Mouse (Mus musculus) neural tube, embryonic 13.5 days (tissue): Measurements from ENCODE around the gene 1700029P11Rik. TPM values are rescaled to one million over a fixed set of nuclear protein-coding genes. Genes with fewer than 3 reads are reported as not detected.

Experiments
- ATAC-seq: fragments of 200-750 bp; cut with Nextera tagmentation; 2 replicates; pipeline ENCODE4 v1.8.0; 2017; ENCODE audit warnings: low read depth, mild to moderate bottlenecking, moderate TSS enrichment, moderate library complexity
- H3K27ac ChIP-seq: fragments of 300-500 bp; sonication (generic); replicated peaks from 2 replicates; pipeline ENCODE4 v1.5.1; 2015; ENCODE audit warnings: moderate library complexity, mild to moderate bottlenecking, inconsistent platforms
- H3K27me3 ChIP-seq: fragments of 300-500 bp; sonication (generic); 2 replicates; pipeline ENCODE4 v1.6.1; 2015; ENCODE audit warnings: mild to moderate bottlenecking, inconsistent platforms
- H3K36me3 ChIP-seq: fragments of 300-500 bp; sonication (generic); 2 replicates; pipeline ENCODE4 v1.6.1; 2015; ENCODE audit warnings: mild to moderate bottlenecking, inconsistent platforms
- H3K4me1 ChIP-seq: fragments of 300-500 bp; sonication (generic); replicated peaks from 2 replicates; pipeline ENCODE4 v1.6.1; 2015; ENCODE audit warnings: inconsistent platforms
- H3K4me2 ChIP-seq: fragments of 300-500 bp; sonication (generic); 2 replicates; pipeline ENCODE4 v1.6.1; 2015; ENCODE audit warnings: inconsistent platforms, mild to moderate bottlenecking, moderate library complexity
- H3K4me3 ChIP-seq: fragments of 300-500 bp; sonication (generic); 2 replicates; pipeline ENCODE4 v1.5.1; 2015; ENCODE audit warnings: mild to moderate bottlenecking, inconsistent platforms
- H3K9ac ChIP-seq: fragments of 300-500 bp; sonication (generic); 2 replicates; pipeline ENCODE4 v1.6.1; 2015; ENCODE audit warnings: moderate library complexity, mild to moderate bottlenecking, inconsistent platforms
- H3K9me3 ChIP-seq: fragments of 300-500 bp; sonication (generic); 2 replicates; pipeline ENCODE4 v1.6.1; 2016; ENCODE audit warnings: inconsistent platforms
- WGBS: fragments of 180-500 bp; shearing (Covaris S2); methylation state at CpG from one replicate; pipeline ENCODE4 v1.1.7; 2015; 5-methylcytosine and 5-hydroxymethylcytosine counted together
- polyA plus RNA-seq: library from polyadenylated mRNA; unstranded; fragments of >200 nt; fragmentation: Nextera tagmentation; extraction: Ambion mirVana; gene quantifications from 2 replicates; pipeline ENCODE4 v1.2.1, GENCODE M21; 2015

The 1700029P11Rik gene
- polyA plus RNA-seq, 1 experiment from 2014 or later: not detected

DNA sequence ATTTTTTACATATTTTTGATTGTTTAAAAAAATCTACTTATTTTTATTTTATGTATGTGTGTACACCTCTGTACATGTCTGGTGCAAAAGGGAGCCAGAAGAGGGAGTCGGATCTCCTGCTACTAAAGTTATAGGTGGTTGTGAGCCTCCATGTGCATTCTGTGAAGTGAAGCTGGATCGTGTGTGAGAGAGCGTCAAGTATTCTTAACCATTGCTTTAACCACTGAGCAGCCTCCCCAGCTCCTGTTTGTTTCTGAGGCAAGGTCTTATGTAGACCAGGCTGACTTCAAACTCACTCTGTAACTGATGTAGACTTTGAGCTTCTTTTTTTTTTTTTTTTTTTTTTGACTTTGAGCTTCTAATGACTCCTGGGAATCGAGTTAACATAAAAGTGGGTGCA lies 37.1 kb downstream of the 1700029P11Rik start:
- no peaks in the 10 kb centered on the region for H3K9me3 ChIP-seq
- H3K27me3 ChIP-seq: no peaks in the 10 kb centered on the region
- ATAC-seq: no peak
- 80% methylated on average over 4 of the region's 4 CpGs for WGBS
- no peak overlapping the region for H3K27ac ChIP-seq
- H3K9ac ChIP-seq: no peak overlapping the region
- no peak overlapping the region for H3K4me3 ChIP-seq
- H3K36me3 ChIP-seq: peaks cover 24% of the 10 kb centered on the region
- no peak overlapping the region for H3K4me2 ChIP-seq
- peaks cover 36% of the 10 kb centered on the region for H3K4me1 ChIP-seq

DNA sequence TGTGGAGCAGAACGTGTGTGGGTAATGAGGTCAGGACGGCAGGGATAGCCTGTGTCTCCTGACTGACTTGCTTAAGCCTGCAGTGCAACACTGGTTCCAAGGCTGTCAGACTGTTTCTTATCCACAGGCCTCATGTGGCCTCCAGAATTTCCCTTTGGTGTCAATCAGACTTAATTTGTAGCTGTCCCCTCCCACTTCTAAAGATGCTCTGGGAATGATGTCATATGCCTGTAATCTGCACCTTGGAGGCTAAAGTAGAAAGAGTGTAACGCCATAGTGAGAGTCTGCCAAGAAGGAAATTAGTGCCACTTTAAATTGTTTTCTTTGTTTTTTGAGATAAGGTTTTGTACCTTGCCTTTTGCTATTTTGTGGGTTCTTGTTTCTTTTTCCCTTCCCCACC lies 38.9 kb downstream of the 1700029P11Rik start:
- H3K9ac ChIP-seq: no peak overlapping the region
- no peak overlapping the region for H3K4me3 ChIP-seq
- ATAC-seq: no peak
- no peaks in the 10 kb centered on the region for H3K27me3 ChIP-seq
- H3K4me2 ChIP-seq: no peak overlapping the region
- no peaks in the 10 kb centered on the region for H3K9me3 ChIP-seq
- peaks cover 42% of the 10 kb centered on the region for H3K36me3 ChIP-seq
- H3K4me1 ChIP-seq: peaks cover 24% of the 10 kb centered on the region
- 90% methylated on average over 3 of the region's 3 CpGs for WGBS
- no peak overlapping the region for H3K27ac ChIP-seq

DNA sequence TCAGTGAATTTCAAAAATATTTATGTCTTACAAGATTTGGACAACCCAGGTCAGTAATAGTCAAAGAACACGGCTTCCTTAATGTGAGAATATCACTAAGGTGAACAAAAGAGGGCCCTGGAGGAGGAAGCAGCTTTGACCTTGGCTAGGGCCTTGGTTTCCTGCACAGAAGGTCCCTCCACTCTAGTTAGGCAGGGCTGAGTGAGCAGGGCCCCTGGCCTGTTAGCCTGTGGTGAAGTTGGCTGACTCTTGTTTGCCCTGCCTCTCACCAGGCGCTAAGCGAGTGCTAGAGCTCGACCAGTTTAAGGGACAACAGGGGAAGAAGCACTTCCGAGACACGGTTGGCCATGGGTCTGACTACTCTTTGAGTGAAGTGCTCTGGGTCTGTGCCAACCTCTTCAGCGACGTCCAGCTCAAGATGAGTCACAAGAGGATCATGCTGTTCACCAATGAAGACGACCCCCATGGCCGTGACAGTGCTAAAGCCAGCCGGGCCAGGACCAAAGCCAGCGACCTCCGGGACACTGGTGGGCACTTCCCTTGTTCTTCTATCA lies 42.3 kb downstream of the 1700029P11Rik start:
- no peaks in the 10 kb centered on the region for H3K9me3 ChIP-seq
- no peaks in the 10 kb centered on the region for H3K27me3 ChIP-seq
- no peak overlapping the region for H3K9ac ChIP-seq
- no peak overlapping the region for H3K4me3 ChIP-seq
- no peak overlapping the region for H3K27ac ChIP-seq
- H3K4me2 ChIP-seq: no peak overlapping the region
- H3K36me3 ChIP-seq: peaks cover 74% of the 10 kb centered on the region
- H3K4me1 ChIP-seq: 0 out of 2 replicates have a peak, but pooled peaks cover 2% of the 10 kb centered on the region
- WGBS: 87% methylated on average over 13 of the region's 13 CpGs
- no peak for ATAC-seq

DNA sequence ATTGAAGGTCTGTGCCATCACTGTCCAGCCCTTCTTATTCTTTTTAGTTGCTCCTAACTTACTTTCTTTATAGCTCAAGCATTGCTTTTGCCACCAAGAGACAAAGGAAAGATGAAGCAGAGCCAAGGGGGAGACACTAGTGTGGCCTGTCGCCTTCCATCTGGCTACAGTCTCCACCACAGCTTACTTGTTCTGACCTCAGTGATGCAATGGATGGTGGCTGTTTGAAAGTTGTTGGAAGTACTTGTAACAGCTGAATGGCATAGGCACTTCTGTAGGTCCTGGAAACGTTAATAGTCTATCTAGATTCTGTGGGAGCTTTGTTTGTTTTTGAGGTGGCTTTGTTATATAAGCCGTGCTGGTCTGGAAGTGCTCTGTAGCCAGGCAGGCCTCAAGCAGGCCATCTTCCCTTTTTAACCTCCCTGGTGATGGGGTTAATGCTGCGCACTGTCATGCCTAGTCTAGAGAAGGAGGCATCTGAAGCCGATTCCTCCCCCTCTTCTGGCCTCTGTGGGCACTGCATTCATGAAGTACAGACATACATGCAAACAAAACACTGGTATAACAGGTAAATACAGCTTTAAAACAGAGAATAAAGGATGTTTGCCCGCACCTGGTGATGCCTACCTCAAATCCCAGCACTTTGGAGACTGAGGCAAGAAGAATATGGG lies 43.8 kb downstream of the 1700029P11Rik start:
- Histone ChIP-seq H3K4me3 (no peak overlapping the region), H3K9ac (no peak overlapping the region), H3K27ac (no peak overlapping the region), H3K4me1 (no peaks in the 10 kb centered on the region), H3K27me3 (no peaks in the 10 kb centered on the region), H3K4me2 (no peak overlapping the region), H3K36me3 (peaks cover 80% of the 10 kb centered on the region), H3K9me3 (no peaks in the 10 kb centered on the region)
- no peak for ATAC-seq
- WGBS: 93% methylated on average over 6 of the region's 6 CpGs

DNA sequence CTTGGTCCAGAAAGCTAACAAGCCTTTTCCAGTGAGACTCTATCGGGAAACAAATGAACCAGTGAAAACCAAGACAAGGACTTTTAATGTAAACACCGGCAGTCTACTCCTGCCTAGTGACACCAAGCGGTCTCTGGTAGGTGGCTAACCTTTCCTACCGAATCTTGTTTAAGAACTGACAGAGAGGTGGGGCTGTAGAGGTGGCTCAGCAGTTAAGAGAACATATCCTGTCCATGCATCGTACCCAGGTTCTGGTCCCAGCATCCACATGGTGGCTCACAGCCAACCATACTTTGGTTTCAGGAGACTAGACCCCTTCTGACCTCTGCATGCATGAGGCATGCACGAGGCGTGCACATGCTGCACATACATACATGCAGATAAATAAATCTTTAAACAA lies 46.9 kb downstream of the 1700029P11Rik start:
- peaks cover 93% of the 10 kb centered on the region for H3K36me3 ChIP-seq
- WGBS: 95% methylated on average over 7 of the region's 7 CpGs

DNA sequence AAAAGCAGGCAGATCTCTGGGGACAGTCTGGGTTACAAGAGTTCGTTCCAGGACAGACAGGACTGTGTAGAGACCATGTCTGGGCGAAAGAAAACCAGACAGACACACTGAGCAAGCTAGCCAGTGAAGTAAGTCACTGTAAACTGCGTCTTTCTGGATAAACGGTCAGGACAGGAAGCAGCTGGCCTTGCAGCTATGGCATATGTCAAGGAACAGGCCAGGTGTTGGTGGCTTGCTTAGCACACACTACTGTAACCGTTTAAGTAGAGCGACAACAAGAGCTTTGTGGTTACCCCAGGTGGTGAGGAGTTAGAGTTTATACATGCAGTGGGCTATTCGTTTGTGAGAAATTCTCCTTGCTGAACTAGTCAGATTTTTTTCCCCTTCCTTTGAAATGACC lies 47.4 kb downstream of the 1700029P11Rik start:
- H3K4me1 ChIP-seq: no peaks in the 10 kb centered on the region
- 92% methylated on average over 7 of the region's 7 CpGs for WGBS
- peaks cover 91% of the 10 kb centered on the region for H3K36me3 ChIP-seq
- H3K27ac ChIP-seq: no peak overlapping the region
- no peaks in the 10 kb centered on the region for H3K27me3 ChIP-seq
- ATAC-seq: no peak
- H3K9me3 ChIP-seq: no peaks in the 10 kb centered on the region
- no peak overlapping the region for H3K4me3 ChIP-seq
- H3K9ac ChIP-seq: no peak overlapping the region
- H3K4me2 ChIP-seq: no peak overlapping the region

More for the DNA sequence above, 46.9 kb downstream of the 1700029P11Rik start:
- H3K4me1 ChIP-seq: no peaks in the 10 kb centered on the region
- H3K27ac ChIP-seq: no peak overlapping the region
- H3K4me2 ChIP-seq: no peak overlapping the region
- ATAC-seq: no peak
- no peaks in the 10 kb centered on the region for H3K9me3 ChIP-seq
- H3K4me3 ChIP-seq: no peak overlapping the region
- no peaks in the 10 kb centered on the region for H3K27me3 ChIP-seq
- no peak overlapping the region for H3K9ac ChIP-seq

Other genes starting within 250 kb of the 1700029P11Rik start
- gene Zc3h7b, start 235.5 kb upstream of the 1700029P11Rik start, polyA plus RNA-seq: 43.9 and 47.6 TPM in 2 replicates
- 114 and 115 TPM in 2 replicates for gene Rangap1, start 235.0 kb upstream of the 1700029P11Rik start, polyA plus RNA-seq
- gene Tef, start 178.1 kb upstream of the 1700029P11Rik start, polyA plus RNA-seq: 20.6 and 21.4 TPM in 2 replicates
- gene Tob2, start 121.7 kb upstream of the 1700029P11Rik start, polyA plus RNA-seq: 13.5 and 16.5 TPM in 2 replicates
- 111 and 129 TPM in 2 replicates for gene Phf5a, start 108.6 kb upstream of the 1700029P11Rik start, polyA plus RNA-seq
- 252 and 268 TPM in 2 replicates for gene Aco2, start 108.2 kb upstream of the 1700029P11Rik start, polyA plus RNA-seq
- gene Polr3h, start 54.3 kb upstream of the 1700029P11Rik start, polyA plus RNA-seq: 78.6 and 80.6 TPM in 2 replicates
- gene Csdc2, start 43.8 kb upstream of the 1700029P11Rik start, polyA plus RNA-seq: 117 and 127 TPM in 2 replicates
- gene Pmm1, start 19.6 kb upstream of the 1700029P11Rik start, polyA plus RNA-seq: 62.2 and 75.2 TPM in 2 replicates
- 45.0 and 46.7 TPM in 2 replicates for gene Xrcc6, start 7.3 kb downstream of the 1700029P11Rik start, polyA plus RNA-seq
- gene Desi1, start 53.3 kb downstream of the 1700029P11Rik start, polyA plus RNA-seq: 43.4 and 46.2 TPM in 2 replicates
- 230 and 245 TPM in 2 replicates for gene Snu13, start 67.1 kb downstream of the 1700029P11Rik start, polyA plus RNA-seq
- gene 4930407I10Rik, start 78.6 kb downstream of the 1700029P11Rik start, polyA plus RNA-seq: not detected in 2 replicates
- 0.04 TPM in 1 of 2 replicates, not detected in the other for gene Mei1, start 89.5 kb downstream of the 1700029P11Rik start, polyA plus RNA-seq
- 13.0 and 14.7 TPM in 2 replicates for gene Ccdc134, start 147.4 kb downstream of the 1700029P11Rik start, polyA plus RNA-seq
- gene Srebf2, start 166.6 kb downstream of the 1700029P11Rik start, polyA plus RNA-seq: 184 and 189 TPM in 2 replicates
- 0.72 and 0.82 TPM in 2 replicates for gene Shisa8, start 232.3 kb downstream of the 1700029P11Rik start, polyA plus RNA-seq
- gene Tnfrsf13c, start 243.8 kb downstream of the 1700029P11Rik start, polyA plus RNA-seq: 0.13 and 0.66 TPM in 2 replicates